Mouse (Mus musculus) embryonic fibroblast, embryonic 13.5 days (primary cell): Measurements from ENCODE around the gene Gm12830.

Experiments
- CTCF ChIP-seq: IDR thresholded peaks from 2 replicates; pipeline ENCODE4 v1.5.1; 2011; ENCODE audit warnings: mild to moderate bottlenecking, control low read depth, low read length, moderate library complexity, borderline replicate concordance; ENCODE audit not compliant: insufficient read depth
- POLR2A ChIP-seq: IDR thresholded peaks from 2 replicates; pipeline ENCODE4 v1.6.1; 2011; ENCODE audit warnings: low read depth, mild to moderate bottlenecking, control low read depth, low read length, moderate library complexity

GRCm38 (mm10) chr4:114773316-114773715, 48.2 kb upstream of the Gm12830 start:
- TF ChIP-seq CTCF (no peak), POLR2A (no peak)
